Mouse (Mus musculus) MEL (cell line): Measurements from ENCODE around the gene Cxcr5. TPM values are rescaled to one million over a fixed set of nuclear protein-coding genes. Genes with fewer than 3 reads are reported as not detected.

Experiments
- DNase-seq: peaks from one replicate; pipeline ENCODE4 v3.0.0; 2011; ENCODE audit warnings: low read depth, low spot score
- H3K27ac ChIP-seq: 2 replicates; pipeline ENCODE4 v1.5.1; 2012; ENCODE audit warnings: low read depth, mild to moderate bottlenecking, control low read depth, low read length, moderate library complexity; ENCODE audit not compliant: control insufficient read depth
- H3K27me3 ChIP-seq, 2 experiments: fragments of 150-350 bp in 1 of 2; sonication (generic) in 1 of 2; 2 replicates each; pipeline ENCODE4 v1.6.1; 2012; ENCODE audit warnings: low read length in 2 of 2, mild to moderate bottlenecking in 2 of 2, improper control_type of control experiment in 1 of 2, moderate library complexity in 1 of 2; ENCODE audit not compliant: insufficient read depth in 2 of 2, control insufficient read depth in 1 of 2
- H3K36me3 ChIP-seq, 2 experiments: 2 replicates each; pipeline ENCODE4 v1.6.1; 2012 to 2014; ENCODE audit warnings: low read length in 2 of 2, improper control_type of control experiment in 1 of 2, inconsistent platforms in 1 of 2, mild to moderate bottlenecking in 1 of 2; ENCODE audit not compliant: insufficient read depth in 2 of 2, control insufficient read depth in 1 of 2
- H3K4me1 ChIP-seq, 2 experiments: fragments of 150-350 bp in 1 of 2; sonication (generic) in 1 of 2; 2 replicates each; pipeline ENCODE4 v1.6.1; 2012; ENCODE audit warnings: low read length in 2 of 2, improper control_type of control experiment in 1 of 2, mild to moderate bottlenecking in 1 of 2; ENCODE audit not compliant: insufficient read depth in 2 of 2, control insufficient read depth in 1 of 2
- H3K4me3 ChIP-seq, 2 experiments: fragments of 150-350 bp in 1 of 2; sonication (generic) in 1 of 2; 2 replicates each; pipeline ENCODE4 v1.5.1; 2012; ENCODE audit warnings: low read depth in 2 of 2, low read length in 2 of 2, mild to moderate bottlenecking in 2 of 2, moderate library complexity in 2 of 2, control low read depth in 1 of 2, improper control_type of control experiment in 1 of 2; ENCODE audit not compliant: control insufficient read depth in 1 of 2, insufficient read depth in 1 of 2
- H3K79me2 ChIP-seq: 2 replicates; pipeline ENCODE4 v1.6.1; 2012; ENCODE audit warnings: mild to moderate bottlenecking, low read length, moderate library complexity; ENCODE audit not compliant: control insufficient read depth, poor library complexity, insufficient read depth
- H3K9ac ChIP-seq: 2 replicates; pipeline ENCODE4 v1.6.1; 2012; ENCODE audit warnings: low read depth, mild to moderate bottlenecking, control low read depth, low read length, moderate library complexity; ENCODE audit not compliant: control insufficient read depth, poor library complexity, severe bottlenecking
- H3K9me3 ChIP-seq: fragments of 150-350 bp; sonication (generic); replicated peaks from 2 replicates; pipeline ENCODE4 v1.6.1; 2012; ENCODE audit warnings: mild to moderate bottlenecking, low read length, improper control_type of control experiment, moderate library complexity; ENCODE audit not compliant: insufficient read depth
- CHD2 ChIP-seq: IDR thresholded peaks from 2 replicates; pipeline ENCODE4 v1.6.1; 2011; ENCODE audit warnings: low read length, improper control_type of control experiment
- E2F4 ChIP-seq: IDR thresholded peaks from 2 replicates; pipeline ENCODE4 v1.6.1; 2011; ENCODE audit warnings: low read depth, low read length, improper control_type of control experiment, borderline replicate concordance
- ELF1 ChIP-seq: IDR thresholded peaks from 2 replicates; pipeline ENCODE4 v1.6.1; 2014; ENCODE audit warnings: low read depth, mild to moderate bottlenecking, inconsistent platforms, low read length, improper control_type of control experiment, moderate library complexity
- EP300 ChIP-seq, 2 experiments: IDR thresholded peaks; 2 replicates each; pipeline ENCODE4 v1.6.1; 2011; ENCODE audit warnings: improper control_type of control experiment in 2 of 2, low read length in 2 of 2, low read depth in 1 of 2, mild to moderate bottlenecking in 1 of 2
- ETS1 ChIP-seq: IDR thresholded peaks from 2 replicates; pipeline ENCODE4 v1.6.1; 2012; ENCODE audit warnings: low read depth, mild to moderate bottlenecking, inconsistent platforms, low read length, improper control_type of control experiment, moderate library complexity
- GABPA ChIP-seq: IDR thresholded peaks from 2 replicates; pipeline ENCODE4 v1.6.1; 2012; ENCODE audit warnings: low read depth, mild to moderate bottlenecking, inconsistent platforms, low read length, improper control_type of control experiment, moderate library complexity
- GATA1 ChIP-seq: IDR thresholded peaks from 2 replicates; pipeline ENCODE4 v1.6.1; 2011; ENCODE audit warnings: low read depth, low read length, improper control_type of control experiment
- HCFC1 ChIP-seq: IDR thresholded peaks from 2 replicates; pipeline ENCODE4 v1.6.1; 2012; ENCODE audit warnings: low read depth, mild to moderate bottlenecking, inconsistent platforms, low read length, improper control_type of control experiment, moderate library complexity
- MAFK ChIP-seq: IDR thresholded peaks from 2 replicates; pipeline ENCODE4 v1.6.1; 2011; ENCODE audit warnings: low read depth, mild to moderate bottlenecking, low read length, improper control_type of control experiment, borderline replicate concordance
- MAZ ChIP-seq: IDR thresholded peaks from 2 replicates; pipeline ENCODE4 v1.6.1; 2012; ENCODE audit warnings: low read depth, mild to moderate bottlenecking, inconsistent platforms, low read length, improper control_type of control experiment
- MEF2A ChIP-seq: IDR thresholded peaks from 2 replicates; pipeline ENCODE4 v1.6.1; 2014; ENCODE audit warnings: low read depth, mild to moderate bottlenecking, inconsistent platforms, low read length, improper control_type of control experiment; ENCODE audit not compliant: poor library complexity, insufficient replicate concordance, severe bottlenecking; ENCODE audit errors: extremely low read depth
- MXI1 ChIP-seq: IDR thresholded peaks from 2 replicates; pipeline ENCODE4 v1.6.1; 2011; ENCODE audit warnings: mild to moderate bottlenecking, low read depth, low read length, improper control_type of control experiment
- MYB ChIP-seq: IDR thresholded peaks from 2 replicates; pipeline ENCODE4 v1.6.1; 2011; ENCODE audit warnings: mild to moderate bottlenecking, low read depth, low read length, improper control_type of control experiment
- NELFE ChIP-seq: IDR thresholded peaks from 2 replicates; pipeline ENCODE4 v1.6.1; 2011; ENCODE audit warnings: low read depth, low read length, improper control_type of control experiment
- NRF1 ChIP-seq: IDR thresholded peaks from 2 replicates; pipeline ENCODE4 v1.6.1; 2014; ENCODE audit warnings: low read depth, mild to moderate bottlenecking, inconsistent platforms, low read length, improper control_type of control experiment, moderate library complexity; ENCODE audit not compliant: poor library complexity, insufficient read depth, severe bottlenecking
- RCOR1 ChIP-seq: IDR thresholded peaks from 2 replicates; pipeline ENCODE4 v1.6.1; 2012; ENCODE audit warnings: low read depth, mild to moderate bottlenecking, inconsistent platforms, low read length, improper control_type of control experiment
- SMC3 ChIP-seq: IDR thresholded peaks from 2 replicates; pipeline ENCODE4 v1.6.1; 2011; ENCODE audit warnings: low read depth, low read length, improper control_type of control experiment
- TBP ChIP-seq: IDR thresholded peaks from 2 replicates; pipeline ENCODE4 v1.8.0; 2011; ENCODE audit warnings: low read depth, low read length, improper control_type of control experiment
- UBTF ChIP-seq: IDR thresholded peaks from 2 replicates; pipeline ENCODE4 v1.6.1; 2012; ENCODE audit warnings: low read depth, mild to moderate bottlenecking, inconsistent platforms, low read length, improper control_type of control experiment, moderate library complexity, borderline replicate concordance; ENCODE audit not compliant: insufficient read depth
- ZC3H11A ChIP-seq: IDR thresholded peaks from 2 replicates; pipeline ENCODE4 v1.6.1; 2012; ENCODE audit warnings: low read depth, mild to moderate bottlenecking, inconsistent platforms, low read length, improper control_type of control experiment
- ZKSCAN1 ChIP-seq: IDR thresholded peaks from 2 replicates; pipeline ENCODE4 v1.6.1; 2012; ENCODE audit warnings: low read depth, mild to moderate bottlenecking, inconsistent platforms, low read length, improper control_type of control experiment, moderate library complexity
- ZNF384 ChIP-seq: IDR thresholded peaks from 2 replicates; pipeline ENCODE4 v1.6.1; 2012; ENCODE audit warnings: low read depth, mild to moderate bottlenecking, inconsistent platforms, low read length, improper control_type of control experiment
- polyA plus RNA-seq, 2 experiments: library from polyadenylated mRNA; stranded (reverse) in 1 of 2; unstranded in 1 of 2; fragments of >175 nt in 1 of 2; fragments of >200 nt in 1 of 2; gene quantifications; 2 replicates each; pipeline versions ENCODE4 v1.2.1 to v1.2.4; 2012; ENCODE audit warnings: low replicate concordance in 2 of 2, low read depth in 1 of 2; ENCODE audit not compliant: insufficient read length in 2 of 2, insufficient read depth in 1 of 2, missing spikeins in 1 of 2
- total RNA-seq: library from RNA; depleted of rRNA; stranded (reverse); fragments of 300-350 nt; gene quantifications from 2 replicates; pipeline ENCODE4 v1.2.3, GENCODE M21; 2012

The Cxcr5 gene
- total and polyA plus RNA-seq, 3 experiments: 0.18 TPM; not detected in 2

DNA sequence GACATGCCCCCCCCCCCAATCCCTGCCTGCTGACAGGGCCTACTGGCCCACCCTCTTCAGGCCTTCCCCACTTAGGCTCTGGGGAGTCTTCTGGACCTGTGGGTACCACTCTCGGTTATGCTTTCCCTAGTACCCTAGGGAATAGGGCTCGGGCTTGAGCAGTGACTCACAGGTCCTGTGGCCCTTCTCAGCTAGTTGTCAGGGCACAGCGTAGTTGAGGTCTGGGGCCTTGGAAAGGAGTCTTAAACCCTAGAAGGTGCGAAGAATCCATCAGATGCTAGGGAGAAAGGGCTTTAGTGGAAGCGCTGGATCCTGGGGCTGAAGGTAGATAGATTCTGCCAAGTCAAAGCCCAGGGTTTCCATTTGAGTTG lies 61.5 kb downstream of the Cxcr5 start:
- no peaks in the 10 kb centered on the region for H3K27me3 ChIP-seq
- no peak for DNase-seq
- no peak overlapping the region for H3K4me3 ChIP-seq
- no peak overlapping the region for H3K27ac ChIP-seq
- peaks cover 0 to 2% of the 10 kb centered on the region in 2 experiments; a peak in 1 of 4 replicates for H3K36me3 ChIP-seq
- no peaks in the 10 kb centered on the region for H3K79me2 ChIP-seq
- TF ChIP-seq CHD2 (no peak), E2F4 (no peak), EP300 (IDR thresholded peaks at IDR 0.05; ENCODE audit: low read depth in 1 of 2, low read length in 2 of 2) (no peak), HCFC1 (no peak), SMC3 (no peak), ETS1 (no peak), NELFE (no peak), ELF1 (no peak), TBP (no peak), MAFK (no peak), RCOR1 (no peak), GABPA (no peak), MYB (no peak), GATA1 (no peak), ZKSCAN1 (no peak), ZNF384 (no peak), MAZ (no peak)
- H3K4me1 ChIP-seq: peaks cover 0 to 4% of the 10 kb centered on the region in 2 experiments; a peak in 1 of 4 replicates
- no peaks in the 10 kb centered on the region for H3K9me3 ChIP-seq
- no peak overlapping the region for H3K9ac ChIP-seq

DNA sequence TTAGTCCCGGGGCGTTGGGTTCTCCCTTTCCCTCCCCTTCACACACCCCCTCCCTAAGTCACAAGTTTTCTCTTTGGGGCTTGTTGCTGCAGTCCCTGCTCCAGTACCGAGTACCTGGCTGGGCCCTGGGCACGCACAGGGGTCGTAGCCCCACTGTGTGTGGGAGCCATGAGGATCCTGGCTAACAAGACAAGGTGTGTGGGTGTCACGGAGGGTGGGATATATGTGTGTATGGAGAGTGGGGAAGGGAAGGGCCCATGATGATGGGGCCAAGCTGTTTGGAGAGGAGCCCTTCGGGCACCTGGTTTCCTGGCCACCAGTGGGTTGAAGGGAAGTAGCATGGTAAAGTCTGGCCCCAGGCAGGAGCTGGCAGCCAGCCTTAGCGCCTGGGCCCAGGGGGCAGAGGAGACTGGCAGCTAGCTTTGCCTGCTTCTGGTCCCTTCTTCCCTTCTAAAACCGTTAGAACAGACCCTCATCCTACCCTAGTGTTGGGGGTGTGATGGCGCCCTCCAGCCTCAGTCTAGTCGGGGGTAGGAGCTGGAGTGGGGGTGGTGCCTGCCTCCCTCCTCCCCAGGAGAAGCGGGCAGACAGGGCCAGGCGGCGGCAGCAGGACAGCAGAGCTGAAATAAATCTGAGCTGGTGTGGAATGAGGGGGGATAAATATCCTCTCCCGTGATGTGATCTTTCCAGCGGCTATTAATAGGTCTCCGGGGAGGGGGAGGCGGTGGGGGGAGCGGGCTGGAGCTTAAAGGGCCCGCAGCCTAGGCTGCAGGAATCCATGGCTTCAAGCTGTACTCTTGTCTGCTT lies 62.1 kb downstream of the Cxcr5 start:
- DNase-seq: no peak
- H3K9me3 ChIP-seq: no peaks in the 10 kb centered on the region
- TF ChIP-seq ZNF384 (no peak), EP300 (IDR thresholded peaks at IDR 0.05; ENCODE audit: low read depth in 1 of 2, low read length in 2 of 2) (no peak), HCFC1 (no peak), UBTF (no peak), MEF2A (no peak), NRF1 (no peak), ZC3H11A (no peak), MYB (no peak), E2F4 (no peak), MXI1 (no peak)
- no peaks in the 10 kb centered on the region for H3K27me3 ChIP-seq
- no peak overlapping the region for H3K4me3 ChIP-seq
- H3K27ac ChIP-seq: no peak overlapping the region
- H3K4me1 ChIP-seq: peaks cover 0 to 8% of the 10 kb centered on the region in 2 experiments; a peak in 2 of 4 replicates
- peaks cover 0 to 5% of the 10 kb centered on the region in 2 experiments; a peak in 1 of 4 replicates for H3K36me3 ChIP-seq
- H3K79me2 ChIP-seq: no peaks in the 10 kb centered on the region
- no peak overlapping the region for H3K9ac ChIP-seq
